In the genomic region with DNA sequence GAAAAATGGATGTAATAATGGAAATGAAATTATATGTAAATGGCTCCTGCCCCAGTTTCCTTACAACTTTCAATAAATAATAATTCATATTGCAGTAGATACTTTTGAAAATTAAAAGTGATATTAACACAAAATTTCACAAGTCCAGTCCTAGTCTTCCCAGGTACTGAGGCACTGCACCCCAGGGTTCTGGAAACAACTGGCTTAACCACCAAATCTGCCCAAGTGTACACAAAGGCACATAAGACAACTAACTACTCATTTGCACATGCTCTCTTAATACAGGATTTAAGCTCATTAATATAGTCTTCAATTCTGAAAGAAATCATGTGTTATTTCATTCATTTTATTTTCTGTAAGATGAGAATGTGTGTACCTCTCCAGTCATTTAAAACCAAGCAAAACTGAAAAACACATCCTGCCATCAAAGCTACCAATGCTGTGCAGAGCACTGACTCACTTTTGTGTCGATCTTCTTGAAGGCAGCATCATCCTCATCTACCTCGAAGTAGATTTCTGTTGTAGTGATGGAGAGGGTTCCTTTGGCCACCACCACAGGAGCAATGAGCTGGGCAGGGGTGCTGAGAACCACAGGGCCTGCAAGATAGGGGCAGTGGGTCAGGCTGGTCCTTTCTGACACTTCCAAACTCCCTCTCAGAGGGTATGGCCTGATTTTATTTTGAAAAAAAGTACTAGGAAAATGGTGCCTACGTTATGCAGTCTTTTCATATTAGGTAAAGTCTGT, we compare ENCODE assay signal across 11 mouse cellular contexts. TPM values are rescaled to one million over a fixed set of nuclear protein-coding genes. Genes with fewer than 3 reads are reported as not detected.
DNase-seq lines count a peak whose midpoint lies in the region; ATAC-seq and TF ChIP-seq lines count a peak whose summit lies in the region.
"Had no signal": no experiment of that assay in that cellular context is flagged by ENCODE, and none has a peak within 500 bp of the region (broad histone marks: within the 10 kb centered on the region; RNA-seq: fewer than 3 reads in every experiment).

No protein-coding gene starts in this region.

- no peaks in the 10 kb centered on the region for H3K9me3 ChIP-seq in stomach, embryonic 14.5 days (ENCODE audit: control insufficient read depth, low read depth, low read length)
- no peaks in the 10 kb centered on the region for H3K9me3 ChIP-seq in stomach, postnatal 0 days (ENCODE audit: control insufficient read depth, low read length)
- H3K9me3 ChIP-seq in embryonic facial prominence, embryonic 13.5 days, result no peaks in the 10 kb centered on the region
- no peaks in the 10 kb centered on the region for H3K9me3 ChIP-seq in limb, embryonic 14.5 days (ENCODE audit: control insufficient read depth, low read length)
- H3K9me3 ChIP-seq in stomach, embryonic 16.5 days (replicated peaks; ENCODE audit: control insufficient read depth, low read length), result no peaks in the 10 kb centered on the region
- H3K9me3 ChIP-seq: lung, embryonic 15.5 days had no signal

- no peak for TF ChIP-seq EP300 in stomach, postnatal 0 days (optimal IDR thresholded peaks at IDR 0.05)

- no peaks in the 10 kb centered on the region for H3K36me3 ChIP-seq in stomach, embryonic 14.5 days (ENCODE audit: control insufficient read depth, insufficient read depth, low read length)
- no peaks in the 10 kb centered on the region for H3K36me3 ChIP-seq in stomach, postnatal 0 days (ENCODE audit: control insufficient read depth, insufficient read depth, low read length)
- no peaks in the 10 kb centered on the region for H3K36me3 ChIP-seq in embryonic facial prominence, embryonic 13.5 days
- H3K36me3 ChIP-seq in limb, embryonic 14.5 days (ENCODE audit: control insufficient read depth, insufficient read depth, low read length), result no peaks in the 10 kb centered on the region
- H3K36me3 ChIP-seq in stomach, embryonic 16.5 days (ENCODE audit: control insufficient read depth, insufficient read depth, low read length), result no peaks in the 10 kb centered on the region
- H3K36me3 ChIP-seq: lung, embryonic 15.5 days had no signal

- no peak for TF ChIP-seq POLR2A in limb, embryonic 14.5 days (IDR thresholded peaks at IDR 0.05; ENCODE audit: borderline replicate concordance, extremely low read depth, insufficient read depth, insufficient read length)

- 35% methylated on average over 3 of the region's 3 CpGs for WGBS in stomach, embryonic 14.5 days
- 68% methylated on average over 3 of the region's 3 CpGs for WGBS in stomach, postnatal 0 days
- WGBS in embryonic facial prominence, embryonic 13.5 days, result 14% methylated on average over 3 of the region's 3 CpGs
- WGBS in limb, embryonic 14.5 days, result 21% methylated on average over 3 of the region's 3 CpGs
- WGBS in stomach, embryonic 16.5 days, result 65% methylated on average over 3 of the region's 3 CpGs

- TF ChIP-seq CTCF in stomach, postnatal 0 days (IDR thresholded peaks at IDR 0.05; ENCODE audit: low read depth), result no peak

- H3K9ac ChIP-seq in stomach, embryonic 14.5 days (replicated peaks; ENCODE audit: low read depth, low read length), result no peak overlapping the region
- no peak overlapping the region for H3K9ac ChIP-seq in stomach, postnatal 0 days (ENCODE audit: low read length)
- H3K9ac ChIP-seq in embryonic facial prominence, embryonic 13.5 days, result peak overlapping the region; percentile 91
- peak overlapping the region; percentile 81 for H3K9ac ChIP-seq in limb, embryonic 14.5 days (ENCODE audit: low read depth, low read length, severe bottlenecking)
- H3K9ac ChIP-seq in stomach, embryonic 16.5 days (ENCODE audit: low read length), result no peak overlapping the region
- H3K9ac ChIP-seq: lung, embryonic 15.5 days had no signal

- no peak for ATAC-seq in stomach, embryonic 14.5 days (ENCODE audit: insufficient number of reproducible peaks, insufficient read depth, low FRiP score, low read depth)
- no peak for ATAC-seq in stomach, postnatal 0 days (ENCODE audit: low FRiP score, low TSS enrichment)
- ATAC-seq in embryonic facial prominence, embryonic 13.5 days (ENCODE audit: insufficient number of reproducible peaks, insufficient read depth, low FRiP score, low TSS enrichment, low read depth), result no peak
- no peak for ATAC-seq in limb, embryonic 14.5 days (ENCODE audit: low FRiP score, low read depth)
- ATAC-seq in stomach, embryonic 16.5 days (ENCODE audit: insufficient read depth, low FRiP score), result no peak
- ATAC-seq: inflammation-experienced regulatory T-cells, adult 6 months had no signal

- 0 out of 2 replicates have a peak overlapping the region, but pooled peaks have one; percentile 4 for H3K4me3 ChIP-seq in stomach, embryonic 14.5 days (ENCODE audit: low read depth, low read length)
- H3K4me3 ChIP-seq in stomach, postnatal 0 days (ENCODE audit: low read depth, low read length), result no peak overlapping the region
- peak overlapping the region; percentile 53 for H3K4me3 ChIP-seq in embryonic facial prominence, embryonic 13.5 days
- peak overlapping the region; percentile 49 for H3K4me3 ChIP-seq in limb, embryonic 14.5 days (replicated peaks; ENCODE audit: low read length)
- no peak overlapping the region for H3K4me3 ChIP-seq in stomach, embryonic 16.5 days (replicated peaks; ENCODE audit: low read length)
- H3K4me3 ChIP-seq: lung, embryonic 15.5 days had no signal

- peaks cover 20% of the 10 kb centered on the region for H3K27me3 ChIP-seq in stomach, embryonic 14.5 days (ENCODE audit: control insufficient read depth, insufficient read depth, low read length)
- peaks cover 5% of the 10 kb centered on the region; the same call in 1 of the 2 replicates for H3K27me3 ChIP-seq in stomach, postnatal 0 days (ENCODE audit: control insufficient read depth, insufficient read depth, low read length)
- peaks cover 34% of the 10 kb centered on the region for H3K27me3 ChIP-seq in embryonic facial prominence, embryonic 13.5 days
- peaks cover 1% of the 10 kb centered on the region; the same call in 1 of the 2 replicates for H3K27me3 ChIP-seq in limb, embryonic 14.5 days (ENCODE audit: control insufficient read depth, insufficient read depth, low read length)
- H3K27me3 ChIP-seq in stomach, embryonic 16.5 days (ENCODE audit: control insufficient read depth, insufficient read depth, low read length), result peaks cover 49% of the 10 kb centered on the region

- no peak overlapping the region for H3K27ac ChIP-seq in stomach, embryonic 14.5 days (ENCODE audit: low read length)
- no peak overlapping the region for H3K27ac ChIP-seq in stomach, postnatal 0 days (replicated peaks)
- peak overlapping the region; percentile 97 for H3K27ac ChIP-seq in embryonic facial prominence, embryonic 13.5 days
- peak overlapping the region; percentile 91 for H3K27ac ChIP-seq in limb, embryonic 14.5 days (replicated peaks; ENCODE audit: low read depth, low read length)
- no peak overlapping the region for H3K27ac ChIP-seq in stomach, embryonic 16.5 days (ENCODE audit: low read length)
- H3K27ac ChIP-seq: lung, embryonic 15.5 days had no signal

- H3K4me1 ChIP-seq in stomach, embryonic 14.5 days (ENCODE audit: control insufficient read depth, insufficient read depth, low read length), result 0 out of 2 replicates have a peak, but pooled peaks cover 4% of the 10 kb centered on the region
- no peaks in the 10 kb centered on the region for H3K4me1 ChIP-seq in stomach, postnatal 0 days (replicated peaks; ENCODE audit: control insufficient read depth, insufficient read depth)
- peaks cover 21% of the 10 kb centered on the region for H3K4me1 ChIP-seq in embryonic facial prominence, embryonic 13.5 days
- H3K4me1 ChIP-seq in limb, embryonic 14.5 days (ENCODE audit: control insufficient read depth, insufficient read depth, low read length), result peaks cover 4% of the 10 kb centered on the region
- H3K4me1 ChIP-seq in stomach, embryonic 16.5 days (ENCODE audit: control insufficient read depth, insufficient read depth, low read length), result no peaks in the 10 kb centered on the region

- DNase-seq in stomach, postnatal 0 days (ENCODE audit: low spot score), result no peak
- DNase-seq in limb, embryonic 14.5 days (ENCODE audit: low spot score), result no peak
- DNase-seq in right cerebral cortex, adult 18-20 months, result no peak
- no peak for DNase-seq in ovary, postnatal 10 days (ENCODE audit: low spot score)
- no peak for DNase-seq in urinary bladder, postnatal 4 days (ENCODE audit: low spot score in 2 of 2)
- DNase-seq: spleen, adult 18-20 months had no signal

- H3K4me2 ChIP-seq in stomach, embryonic 14.5 days (replicated peaks; ENCODE audit: low read depth, low read length), result no peak overlapping the region
- H3K4me2 ChIP-seq in stomach, postnatal 0 days (replicated peaks; ENCODE audit: low read depth), result no peak overlapping the region
- peak overlapping the region; percentile 76 for H3K4me2 ChIP-seq in embryonic facial prominence, embryonic 13.5 days
- H3K4me2 ChIP-seq in limb, embryonic 14.5 days (replicated peaks; ENCODE audit: low read depth, low read length, severe bottlenecking), result peak overlapping the region; percentile 86
- 0 out of 2 replicates have a peak overlapping the region, but pooled peaks have one; percentile 74 for H3K4me2 ChIP-seq in stomach, embryonic 16.5 days (ENCODE audit: low read depth, low read length)
- H3K4me2 ChIP-seq: lung, embryonic 15.5 days had no signal

RNA-seq across cellular contexts. Expression of gene Mab21l1, which starts 3.8 kb away (rescaled TPM):
- polyA plus RNA-seq in stomach, embryonic 14.5 days (2014; fragmentation: Nextera tagmentation; extraction: Ambion mirVana), result 14.8 and 16.5 TPM in 2 replicates
- polyA plus RNA-seq in stomach, postnatal 0 days (2015; fragmentation: Nextera tagmentation; extraction: Ambion mirVana), result 2.9 and 3.7 TPM in 2 replicates
- polyA plus RNA-seq in embryonic facial prominence, embryonic 13.5 days (2015; fragmentation: Nextera tagmentation; extraction: Ambion mirVana), result 48.6 and 54.5 TPM in 2 replicates
- 18.9 and 23.4 TPM in 2 replicates for polyA plus RNA-seq in limb, embryonic 14.5 days (2012; rRNA removed)
- polyA plus RNA-seq in limb, embryonic 14.5 days (2014; fragmentation: Nextera tagmentation; extraction: Ambion mirVana), result 18.7 and 25.3 TPM in 2 replicates
- 8.4 and 8.6 TPM in 2 replicates for polyA plus RNA-seq in stomach, embryonic 16.5 days (2015; fragmentation: Nextera tagmentation; extraction: Ambion mirVana)
- polyA plus RNA-seq: inflammation-experienced regulatory T-cells, adult 6 months had no signal

Comparison
In these comparisons a context has a peak if more than half of its experiments do, and no peak if none do; other contexts are left out.
1. H3K4me2 ChIP-seq: peak in embryonic facial prominence, embryonic 13.5 days (single experiment), limb, embryonic 14.5 days (single experiment) and stomach, embryonic 16.5 days (single experiment); none in stomach, embryonic 14.5 days (single experiment) and stomach, postnatal 0 days (single experiment).
2. H3K4me3 ChIP-seq: peak in stomach, embryonic 14.5 days (single experiment), embryonic facial prominence, embryonic 13.5 days (single experiment) and limb, embryonic 14.5 days (single experiment); none in stomach, postnatal 0 days (single experiment) and stomach, embryonic 16.5 days (single experiment).
3. H3K27ac ChIP-seq: peak in embryonic facial prominence, embryonic 13.5 days (single experiment) and limb, embryonic 14.5 days (single experiment); none in stomach, embryonic 14.5 days (single experiment), stomach, postnatal 0 days (single experiment) and stomach, embryonic 16.5 days (single experiment).
4. H3K9ac ChIP-seq: peak in embryonic facial prominence, embryonic 13.5 days (single experiment) and limb, embryonic 14.5 days (single experiment); none in stomach, embryonic 14.5 days (single experiment), stomach, postnatal 0 days (single experiment) and stomach, embryonic 16.5 days (single experiment).